Mouse (Mus musculus) G1E-ER4 (cell line): ENCODE measurements around the gene Tap2. TPM values are rescaled to one million over a fixed set of nuclear protein-coding genes. Genes with fewer than 3 reads are reported as not detected.

ENCODE experiments used
- GATA1 ChIP-seq: IDR thresholded peaks from one replicate; pipeline ENCODE4 v1.8.0; 2012; ENCODE audit warnings: low read length, inconsistent platforms
- polyA plus RNA-seq: library from polyadenylated mRNA; stranded (reverse); fragments of >175 nt; gene quantifications from 2 replicates; pipeline ENCODE4 v1.2.3, GENCODE M21; 2012

The Tap2 gene
- polyA plus RNA-seq, result 37.0 and 46.3 TPM in 2 replicates

DNA sequence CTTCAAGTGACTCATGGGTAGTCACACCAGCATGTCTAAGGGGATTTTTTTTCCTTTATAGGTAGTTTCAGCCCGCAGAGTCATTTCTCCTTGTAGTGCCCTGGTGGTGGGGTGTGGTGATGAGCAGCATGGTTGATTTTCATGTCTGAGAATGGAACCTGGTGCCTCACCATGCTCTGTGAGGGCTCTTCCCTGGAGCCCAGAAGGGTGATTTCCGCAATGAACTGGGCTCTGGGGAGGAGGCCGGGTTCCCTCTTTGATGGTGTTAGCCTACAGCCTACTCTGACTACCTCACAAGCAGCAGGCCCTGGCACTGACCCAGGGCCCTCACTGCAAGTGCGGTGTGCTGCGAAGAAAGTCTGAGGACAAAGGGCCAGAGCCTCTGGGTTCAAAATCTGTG, at the start of gene Tap2:
Tap2 (plus strand) TSS at position 84 of the 400 bp plus-strand sequence.
- no peak for TF ChIP-seq GATA1

DNA sequence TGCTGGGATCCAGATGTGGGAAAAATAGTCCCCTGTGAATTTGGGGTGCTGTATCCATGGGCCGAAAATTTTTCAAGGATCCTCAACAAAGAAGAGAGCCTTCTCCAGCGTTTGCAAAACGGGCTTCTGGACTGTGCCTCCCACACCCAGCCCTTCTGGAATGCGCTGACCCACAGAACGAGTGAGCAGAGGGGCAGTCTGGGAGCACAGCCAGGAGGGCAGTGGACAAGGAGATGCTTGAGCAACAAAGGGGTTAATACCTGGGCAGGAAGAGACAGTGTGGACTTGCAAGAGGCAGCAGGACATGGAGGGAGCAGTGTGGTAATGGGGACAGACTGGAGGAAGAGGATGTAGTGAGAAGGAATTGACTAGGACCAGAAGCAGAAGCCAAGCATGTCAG, 47.8 kb upstream of the Tap2 start:
- TF ChIP-seq GATA1, result no peak

DNA sequence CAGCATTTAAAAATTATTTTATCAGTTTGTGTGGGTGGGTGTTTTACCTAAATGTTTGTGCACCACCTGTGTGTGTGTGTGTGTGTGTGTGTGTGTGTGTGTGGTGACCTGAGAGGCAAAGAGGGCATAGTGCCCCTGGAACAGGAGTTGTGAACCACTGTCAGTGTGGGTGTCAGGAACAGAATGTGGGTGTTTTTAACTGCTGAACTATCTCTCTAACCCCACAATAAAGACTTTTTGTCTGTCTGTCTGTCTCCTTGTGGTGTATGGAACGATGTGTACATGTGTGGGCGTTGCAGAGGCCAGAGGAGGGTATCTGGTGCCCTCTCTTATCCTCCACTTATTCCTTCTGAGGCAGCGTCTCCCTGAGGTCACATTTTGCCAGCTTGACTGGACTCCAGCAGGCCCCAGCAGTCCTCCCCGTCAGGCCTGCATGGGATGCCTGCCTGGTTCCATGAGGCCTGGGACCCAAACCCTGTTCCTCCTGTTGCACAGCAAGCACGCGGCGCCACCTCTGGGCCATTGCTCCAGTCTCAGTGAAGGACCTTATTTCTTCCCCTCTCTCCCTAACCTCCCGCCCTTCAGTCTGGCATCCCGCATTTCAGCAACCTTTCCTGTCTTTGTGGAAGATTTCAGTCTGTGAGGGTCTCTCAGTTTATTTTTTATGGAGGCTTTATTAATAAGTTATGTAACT, 39.0 kb upstream of the Tap2 start:
- no peak for TF ChIP-seq GATA1

- TF ChIP-seq GATA1, result no peak
Measured at GRCm38 (mm10) chr17:34165033-34165730, 38.1 kb upstream of the Tap2 start.

DNA sequence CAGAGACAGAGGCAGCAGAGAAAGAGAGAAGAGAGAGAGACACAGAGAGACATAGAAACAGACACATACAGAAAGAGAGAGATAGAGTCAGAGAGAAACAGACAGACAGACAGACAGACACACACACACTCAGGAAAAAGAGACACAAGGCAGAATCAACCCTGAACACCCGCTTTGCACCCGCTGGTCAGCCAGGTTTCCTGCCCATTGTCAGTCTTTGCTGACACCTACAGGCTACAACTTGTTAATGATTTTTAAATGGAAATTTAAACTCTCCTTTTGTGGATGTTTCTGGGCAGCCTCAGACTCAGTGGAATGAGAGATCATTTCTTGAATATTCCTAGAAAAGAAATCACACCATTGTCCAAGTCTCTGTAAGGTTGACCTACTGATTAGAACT, 34.0 kb upstream of the Tap2 start:
- TF ChIP-seq GATA1, result no peak

GRCm38 (mm10) chr17:34170487-34170876, 32.8 kb upstream of the Tap2 start:
- TF ChIP-seq GATA1, result no peak

DNA sequence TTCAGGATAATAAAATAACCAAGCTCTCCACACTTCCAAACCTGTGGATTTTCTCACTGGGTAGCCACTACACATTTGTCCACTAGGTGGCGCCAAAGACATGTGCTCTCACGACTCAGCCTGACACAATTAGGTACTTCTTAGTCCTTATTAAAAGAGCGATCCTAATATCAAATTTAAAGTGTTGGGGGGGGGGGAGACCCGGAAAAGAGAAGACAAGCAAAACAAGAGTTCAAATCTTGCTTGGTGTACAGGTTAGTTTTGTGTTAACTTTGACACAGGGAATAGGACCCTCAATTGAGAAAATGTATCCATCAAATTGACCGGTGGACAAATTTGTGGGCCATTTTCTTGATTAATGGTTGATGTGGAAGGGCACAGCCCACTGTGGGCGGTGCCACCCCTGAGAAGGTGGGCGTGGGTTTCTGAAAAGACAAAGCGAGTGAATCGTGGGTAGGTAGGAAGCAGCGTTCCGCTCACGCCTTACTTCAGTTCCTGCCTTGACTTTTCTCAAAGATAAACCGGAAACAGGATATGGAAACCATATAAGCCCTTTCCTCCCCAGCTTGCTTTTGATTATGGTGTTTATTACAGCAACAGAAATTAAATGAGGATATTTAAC, 32.3 kb upstream of the Tap2 start:
- TF ChIP-seq GATA1, result no peak

GRCm38 (mm10) chr17:34172528-34172927, 30.8 kb upstream of the Tap2 start:
- no peak for TF ChIP-seq GATA1

GRCm38 (mm10) chr17:34174075-34174474, 29.3 kb upstream of the Tap2 start:
- TF ChIP-seq GATA1, result no peak

DNA sequence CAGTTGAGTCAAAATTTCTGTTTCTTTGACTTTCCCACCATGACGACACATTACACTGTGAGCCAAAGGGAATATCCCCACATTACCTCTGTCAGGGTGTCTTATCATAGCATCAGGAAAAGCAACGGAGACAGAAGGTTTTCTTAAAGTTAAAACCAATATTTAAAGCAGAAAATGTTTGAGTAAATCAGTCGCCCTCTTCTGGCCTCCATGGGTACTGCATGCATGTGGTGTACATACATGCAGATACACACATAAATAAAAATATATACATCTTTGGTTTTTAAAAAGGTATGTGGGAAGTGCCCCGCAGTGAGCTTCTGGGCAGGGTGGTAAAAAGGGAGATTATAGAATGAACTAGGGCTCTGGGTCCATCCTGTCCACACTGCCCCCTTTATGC, 26.1 kb upstream of the Tap2 start:
- TF ChIP-seq GATA1, result no peak

DNA sequence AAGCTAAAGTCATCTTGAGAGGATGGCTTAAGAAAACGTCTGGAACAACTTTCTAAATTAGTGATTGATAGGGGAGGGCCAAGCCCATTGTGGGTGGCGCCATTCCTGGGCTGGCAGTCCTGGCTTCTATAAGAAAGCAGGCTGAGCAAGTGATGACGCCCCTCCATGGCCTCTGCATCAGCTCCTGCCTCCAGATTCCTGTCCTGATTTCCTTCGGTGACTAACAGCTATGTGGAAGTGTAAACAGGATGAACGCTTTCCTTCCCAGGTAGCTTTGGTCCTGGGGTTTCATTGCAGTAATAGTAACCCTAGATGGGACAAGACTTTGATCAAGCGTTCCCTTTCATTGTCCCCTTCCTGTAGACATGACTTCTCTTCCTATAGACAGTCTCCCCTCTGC, 24.3 kb upstream of the Tap2 start:
- TF ChIP-seq GATA1, result no peak

- TF ChIP-seq GATA1, result no peak
Measured at GRCm38 (mm10) chr17:34179913-34180859, 23.1 kb upstream of the Tap2 start.

- no peak for TF ChIP-seq GATA1
Measured at GRCm38 (mm10) chr17:34183564-34184219, 19.6 kb upstream of the Tap2 start.

- no peak for TF ChIP-seq GATA1
Measured at GRCm38 (mm10) chr17:34185526-34185925, 17.8 kb upstream of the Tap2 start.

GRCm38 (mm10) chr17:34186885-34187260, 16.5 kb upstream of the Tap2 start:
- no peak for TF ChIP-seq GATA1
